Mouse (Mus musculus) regulatory T cell (primary cell): ENCODE data around the gene Bckdha.

ENCODE experiments used
- in situ Hi-C: fragments of 300-600 bp; cut with MboI, MseI; formaldehyde crosslinking; loops from one replicate; pipeline ENCODE4 v1.15.1; 2025; ENCODE audit warnings: high pct_unique_total_duplicates

The Bckdha gene

GRCm38 (mm10) chr7:25658657-25659472 lies at the start of gene Bckdha, which contains the start of gene Exosc5:
Bckdha (minus strand) TSS chr7:25658981.
Exosc5 (plus strand) TSS chr7:25659164.
- in situ Hi-C loops = loop anchor here (5.0 kb wide), 1 partner anchor 37 kb away; no protein-coding TSS in a partner anchor

DNA sequence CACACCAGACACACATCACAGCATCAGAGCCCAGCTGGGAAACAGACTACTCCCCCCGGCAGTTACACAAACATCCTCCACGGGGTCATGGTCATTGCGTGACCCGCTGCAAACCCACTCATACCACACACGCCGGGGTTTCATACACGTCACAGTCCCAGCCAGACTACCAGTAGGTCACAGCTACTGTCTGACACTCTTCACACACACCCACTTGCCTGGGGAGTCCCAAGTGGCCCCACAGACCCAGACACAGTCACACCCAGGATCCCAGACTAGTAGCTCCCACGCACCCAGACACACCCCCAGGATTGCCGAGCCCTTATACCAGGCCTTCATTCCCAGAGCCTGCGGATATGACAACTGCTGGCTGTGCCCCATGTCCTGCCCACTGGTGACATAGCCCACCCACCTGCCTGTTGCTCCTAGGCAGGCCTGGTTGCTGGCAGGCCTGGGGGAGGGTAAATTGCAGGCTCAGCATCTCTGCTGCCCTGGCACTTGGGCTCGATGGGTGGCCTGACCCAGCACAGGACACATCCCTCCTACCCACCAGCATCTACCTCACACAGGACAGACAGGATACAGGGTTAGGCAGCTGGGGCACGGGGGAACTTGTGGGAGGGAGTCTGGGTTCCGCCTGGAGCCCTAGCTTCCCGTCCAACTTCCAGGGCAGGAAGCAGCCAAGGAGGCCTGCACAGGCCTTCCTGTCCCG lies 49.0 kb upstream of the Bckdha start:
- in situ Hi-C loops = no loop called here

DNA sequence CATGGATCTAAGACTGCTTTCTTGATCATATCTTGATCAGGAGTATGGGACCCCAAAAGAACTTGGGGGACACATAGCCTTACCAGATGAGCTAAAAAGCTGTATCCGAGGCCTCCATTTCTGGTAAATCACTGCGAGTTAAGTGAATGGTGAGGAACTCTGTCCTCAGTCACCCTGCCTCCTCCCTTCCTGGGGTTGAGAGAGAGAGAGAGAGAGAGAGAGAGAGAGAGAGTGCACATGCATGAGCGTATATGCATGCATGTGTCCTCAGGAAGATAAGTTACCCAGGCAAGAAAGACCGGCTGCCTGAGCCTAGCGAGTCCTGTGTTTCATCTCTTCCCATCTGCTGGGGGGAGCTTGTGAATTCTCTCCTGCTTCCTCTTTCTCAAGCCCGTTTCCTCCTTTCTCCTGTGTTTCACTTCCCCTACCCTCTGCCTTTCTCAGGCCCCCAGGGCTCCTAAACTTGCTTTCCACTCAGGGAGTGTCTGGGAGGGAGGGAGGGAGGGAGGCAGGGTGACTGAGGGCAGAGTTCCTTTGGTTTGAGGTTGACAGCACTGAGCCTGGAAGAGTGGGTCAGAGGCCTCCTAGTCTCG lies 47.9 kb upstream of the Bckdha start:
- in situ Hi-C loops = no loop called here

GRCm38 (mm10) chr7:25705801-25706251 lies 47.0 kb upstream of the Bckdha start:
- in situ Hi-C loops = no loop called here

DNA sequence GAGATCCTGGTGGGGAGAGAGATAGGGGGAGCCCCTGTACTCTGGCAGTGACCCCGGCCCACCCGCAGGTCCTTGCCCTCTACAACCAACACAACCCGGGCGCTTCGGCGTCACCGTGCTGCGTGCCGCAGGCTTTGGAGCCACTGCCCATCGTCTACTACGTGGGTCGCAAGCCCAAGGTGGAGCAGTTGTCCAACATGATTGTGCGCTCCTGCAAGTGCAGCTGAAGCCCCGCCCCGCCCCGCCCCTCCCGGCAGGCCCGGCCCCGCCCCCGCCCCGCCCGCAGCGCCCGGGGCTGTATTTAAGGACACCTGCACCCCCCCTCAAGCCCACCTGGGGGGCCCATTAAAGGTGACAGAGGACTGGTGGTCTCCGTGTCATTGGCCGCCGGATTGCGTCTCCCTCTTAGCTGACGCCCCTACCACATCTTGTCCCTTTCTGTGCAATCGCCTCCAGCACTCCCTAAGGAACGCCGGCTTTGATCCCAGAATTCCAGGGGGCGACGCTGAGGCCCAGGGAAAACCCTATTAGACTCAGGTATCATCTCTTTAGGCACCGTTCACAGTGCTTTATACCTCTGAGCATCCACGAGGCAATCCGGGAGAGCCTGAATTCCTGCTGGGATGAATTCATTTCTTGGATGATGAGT lies 46.1 kb upstream of the Bckdha start:
- in situ Hi-C loops = no loop called here

- in situ Hi-C loops = no loop called here
Measured at GRCm38 (mm10) chr7:25703793-25704494, 45.2 kb upstream of the Bckdha start.

DNA sequence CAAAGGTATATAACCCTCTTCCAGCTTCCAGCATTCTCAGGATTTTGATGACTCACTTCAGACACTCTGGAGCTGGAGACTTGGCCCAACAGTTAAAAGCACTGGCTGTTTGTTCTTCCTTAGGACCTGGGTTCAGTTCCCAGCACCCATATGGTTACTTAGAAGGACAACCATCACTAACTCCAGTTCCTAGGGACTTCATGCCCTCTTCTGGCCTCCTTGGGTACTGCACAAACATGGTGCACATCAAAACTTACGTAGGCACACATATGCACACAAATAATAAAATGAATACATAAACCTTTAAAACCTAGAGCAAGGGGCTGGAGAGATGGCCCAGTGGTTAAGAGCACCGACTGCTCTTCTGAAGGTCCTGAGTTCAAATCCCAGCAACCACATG lies 43.6 kb upstream of the Bckdha start:
- in situ Hi-C loops = no loop called here

DNA sequence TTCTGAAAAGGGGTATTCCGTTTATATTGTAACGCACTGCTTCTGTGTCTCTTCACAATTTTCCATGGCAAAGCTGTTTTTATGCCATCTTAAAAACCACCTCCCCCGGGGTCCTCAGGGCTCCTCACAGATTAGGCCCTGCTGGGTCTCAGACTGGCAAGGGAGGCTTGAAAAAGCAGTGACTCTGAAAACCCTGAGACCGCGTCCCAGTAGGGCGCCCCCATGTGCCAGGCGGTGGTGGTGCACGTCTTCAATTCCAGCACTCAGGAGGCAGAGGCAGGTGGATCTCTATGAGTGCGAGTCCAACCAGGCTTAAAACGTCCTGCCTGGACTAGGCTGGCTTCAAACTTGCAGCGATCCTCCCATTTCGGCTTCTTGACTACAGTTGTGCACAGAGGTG lies 42.0 kb upstream of the Bckdha start:
- in situ Hi-C loops = no loop called here

DNA sequence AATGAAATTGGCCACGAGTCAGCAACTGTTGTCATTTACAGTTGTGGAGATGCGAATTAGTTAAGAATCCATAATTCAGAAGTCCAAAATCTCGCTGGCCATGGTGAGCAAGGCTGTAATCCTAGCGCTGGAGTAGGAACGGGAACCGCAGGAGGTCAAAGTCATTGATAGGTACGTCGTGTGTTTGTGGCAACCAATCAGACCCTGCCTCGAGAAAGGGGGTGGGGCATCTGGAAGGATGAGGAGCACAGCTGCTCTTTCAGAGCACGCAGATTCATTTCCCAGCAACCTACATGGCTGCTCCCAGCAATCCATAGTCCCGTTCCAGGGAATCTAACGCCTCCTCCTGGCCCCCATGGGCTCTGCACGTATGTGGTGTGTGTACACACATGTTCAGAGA lies 41.1 kb upstream of the Bckdha start:
- in situ Hi-C loops = loop anchor here (25.0 kb wide), 1 partner anchor 1487 kb away; the partner anchor contains the start of genes BC024978, Gm21983, Mia and Rab4b

GRCm38 (mm10) chr7:25694104-25694503 lies 35.3 kb upstream of the Bckdha start:
- in situ Hi-C loops = loop anchor here (25.0 kb wide), 1 partner anchor 1493 kb away; the partner anchor contains the start of genes BC024978, Gm21983, Mia and Rab4b

- in situ Hi-C loops = loop anchor here (25.0 kb wide), 1 partner anchor 1497 kb away; the partner anchor contains the start of genes BC024978, Gm21983, Mia and Rab4b
Measured at GRCm38 (mm10) chr7:25690051-25690450, 31.3 kb upstream of the Bckdha start.

- in situ Hi-C loops = loop anchor here (10.0 to 25.0 kb wide), 2 partner anchors 1315 to 1498 kb away; partner anchors contain the start of genes BC024978, Gm21983, Kcnn4 and Mia
Measured at GRCm38 (mm10) chr7:25689603-25690021, 30.8 kb upstream of the Bckdha start.

- in situ Hi-C loops = loop anchor here (10.0 to 25.0 kb wide), 2 partner anchors 1314 to 1498 kb away; partner anchors contain the start of genes BC024978, Gm21983, Kcnn4 and Mia
Measured at GRCm38 (mm10) chr7:25688810-25689586, 30.2 kb upstream of the Bckdha start.

DNA sequence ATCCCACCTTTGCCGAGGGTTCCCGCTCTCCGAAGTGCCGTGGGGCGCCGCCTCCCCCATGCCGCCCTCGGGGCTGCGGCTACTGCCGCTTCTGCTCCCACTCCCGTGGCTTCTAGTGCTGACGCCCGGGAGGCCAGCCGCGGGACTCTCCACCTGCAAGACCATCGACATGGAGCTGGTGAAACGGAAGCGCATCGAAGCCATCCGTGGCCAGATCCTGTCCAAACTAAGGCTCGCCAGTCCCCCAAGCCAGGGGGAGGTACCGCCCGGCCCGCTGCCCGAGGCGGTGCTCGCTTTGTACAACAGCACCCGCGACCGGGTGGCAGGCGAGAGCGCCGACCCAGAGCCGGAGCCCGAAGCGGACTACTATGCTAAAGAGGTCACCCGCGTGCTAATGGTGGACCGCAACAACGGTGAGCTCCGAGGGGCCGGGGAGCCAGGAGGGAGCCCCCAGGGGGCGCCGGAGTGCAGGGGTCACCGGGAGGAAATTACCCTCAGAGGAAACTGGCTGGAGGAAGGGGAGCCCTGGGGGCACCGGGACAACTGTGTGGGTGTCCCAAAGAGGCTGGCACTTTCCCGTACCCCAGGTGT lies 29.1 kb upstream of the Bckdha start:
- in situ Hi-C loops = loop anchor here (10.0 to 25.0 kb wide), 2 partner anchors 1313 to 1499 kb away; partner anchors contain the start of genes BC024978, Gm21983, Kcnn4 and Mia

- in situ Hi-C loops = loop anchor here (10.0 to 25.0 kb wide), 2 partner anchors 1312 to 1500 kb away; partner anchors contain the start of genes BC024978, Gm21983, Kcnn4 and Mia
Measured at GRCm38 (mm10) chr7:25686680-25687531, 28.1 kb upstream of the Bckdha start, which contains the start of gene Tgfb1. Tgfb1 (plus strand) TSS chr7:25687002.

DNA sequence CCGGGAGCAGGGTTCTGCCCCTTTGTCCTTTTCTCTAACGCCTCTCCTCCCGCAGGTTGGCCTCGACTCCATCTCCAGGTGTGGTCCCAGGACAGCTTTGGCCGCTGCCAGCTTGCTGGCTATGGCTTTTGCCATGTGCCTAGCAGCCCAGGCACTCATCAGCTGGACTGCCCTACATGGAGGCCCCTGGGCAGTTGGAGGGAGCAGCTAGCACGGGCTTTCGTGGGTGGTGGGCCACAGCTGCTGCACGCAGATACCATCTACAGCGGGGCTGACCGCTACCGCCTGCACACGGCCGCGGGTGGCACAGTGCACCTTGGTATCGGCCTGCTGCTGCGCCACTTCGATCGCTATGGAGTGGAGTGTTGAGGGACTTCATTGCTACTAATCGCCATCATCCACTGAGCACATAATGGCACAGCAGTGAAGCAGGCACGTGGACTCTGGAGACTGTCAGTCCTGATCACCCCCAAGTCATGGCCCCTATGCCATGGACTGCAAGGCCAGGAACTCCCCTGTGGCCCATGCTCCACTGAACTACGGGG lies 27.2 kb upstream of the Bckdha start:
- in situ Hi-C loops = loop anchor here (10.0 to 25.0 kb wide), 2 partner anchors 1311 to 1501 kb away; partner anchors contain the start of genes BC024978, Gm21983, Kcnn4 and Mia

GRCm38 (mm10) chr7:25684659-25685058 lies 25.9 kb upstream of the Bckdha start:
- in situ Hi-C loops = loop anchor here (10.0 to 25.0 kb wide), 2 partner anchors 1310 to 1503 kb away; partner anchors contain the start of genes BC024978, Gm21983, Kcnn4 and Mia
